Mouse (Mus musculus) gastrocnemius, postnatal 25 days (tissue): ENCODE measurements around the gene Tesk2. TPM values are rescaled to one million over a fixed set of nuclear protein-coding genes. Genes with fewer than 3 reads are reported as not detected.

Experiments used
- DNase-seq: peaks from one replicate; pipeline ENCODE4 v3.0.0; 2022
- total RNA-seq, 2 experiments: library from RNA; stranded (reverse); gene quantifications; 1 replicate in 1 of 2; 2 replicates in 1 of 2; pipeline ENCODE4 v1.2.3; 2021

Tesk2 gene
- total RNA-seq, 2 experiments from 2014 or later, result 1.3 to 1.5 TPM

DNA sequence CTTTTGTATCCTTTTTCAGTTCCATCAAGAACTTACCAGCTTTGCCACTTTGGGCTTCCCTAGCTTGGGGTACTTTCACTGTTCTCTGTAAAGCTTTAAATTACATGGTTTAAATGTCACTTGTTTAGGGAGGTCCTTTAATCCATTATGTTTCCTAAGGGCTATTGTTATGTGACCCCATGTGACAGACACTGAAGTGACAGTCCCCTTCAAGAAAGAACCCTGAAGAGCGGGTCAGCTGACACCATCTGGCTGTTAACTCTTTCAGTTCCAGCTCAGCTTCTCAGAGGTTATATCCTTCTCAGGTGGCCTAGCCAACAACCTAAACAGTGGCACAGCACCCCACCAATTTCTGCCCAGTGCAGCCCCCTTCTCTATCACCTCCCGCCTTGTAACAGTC lies 133.5 kb downstream of the Tesk2 start:
- DNase-seq, result no peak

Other genes starting within 250 kb of the Tesk2 start
- 10 to 100 TPM; 11.0 to 14.6 TPM for gene Ipp, start 213.4 kb upstream of the Tesk2 start, total RNA-seq
- 10 to 100 TPM; 14.1 to 18.7 TPM for gene Tmem69, start 165.0 kb upstream of the Tesk2 start, total RNA-seq
- gene Gpbp1l1, start 163.3 kb upstream of the Tesk2 start, total RNA-seq, result 10 to 100 TPM; 28.0 to 28.3 TPM
- 1 to 10 TPM; 1.4 to 1.8 TPM for gene Ccdc17, start 124.3 kb upstream of the Tesk2 start, total RNA-seq
- 10 to 100 TPM; 12.4 to 12.8 TPM for gene Nasp, start 93.0 kb upstream of the Tesk2 start, total RNA-seq
- gene Akr1a1, start 69.3 kb upstream of the Tesk2 start, total RNA-seq, result 100 to 1,000 TPM; 175 to 184 TPM
- 100 to 1,000 TPM; 229 to 254 TPM for gene Prdx1, start 35.4 kb upstream of the Tesk2 start, total RNA-seq
- 10 to 100 TPM; 29.1 to 33.9 TPM for gene Mmachc, start 12.5 kb upstream of the Tesk2 start, total RNA-seq
- 1 to 10 TPM; 2.6 to 3.5 TPM for gene Ccdc163, start 12.4 kb upstream of the Tesk2 start, total RNA-seq
- gene Toe1, start 86.7 kb downstream of the Tesk2 start, total RNA-seq, result 1 to 10 TPM; 3.8 to 4.4 TPM
- 1 to 10 TPM; 1.0 to 1.5 TPM for gene Mutyh, start 86.8 kb downstream of the Tesk2 start, total RNA-seq
- gene Hpdl, start 100.8 kb downstream of the Tesk2 start, total RNA-seq, result 1 to 10 TPM; 2.0 to 2.3 TPM
- gene Zswim5, start 156.4 kb downstream of the Tesk2 start, total RNA-seq, result under 1 TPM; 0.11 to 0.13 TPM